Mouse (Mus musculus): ENCODE results near the gene Cdk5rap3. TPM values are rescaled to one million over a fixed set of nuclear protein-coding genes. Genes with fewer than 3 reads are reported as not detected.

Cdk5rap3 gene
- polyA plus RNA-seq, 1 experiment from 2014 or later = 50.9 TPM

DNA sequence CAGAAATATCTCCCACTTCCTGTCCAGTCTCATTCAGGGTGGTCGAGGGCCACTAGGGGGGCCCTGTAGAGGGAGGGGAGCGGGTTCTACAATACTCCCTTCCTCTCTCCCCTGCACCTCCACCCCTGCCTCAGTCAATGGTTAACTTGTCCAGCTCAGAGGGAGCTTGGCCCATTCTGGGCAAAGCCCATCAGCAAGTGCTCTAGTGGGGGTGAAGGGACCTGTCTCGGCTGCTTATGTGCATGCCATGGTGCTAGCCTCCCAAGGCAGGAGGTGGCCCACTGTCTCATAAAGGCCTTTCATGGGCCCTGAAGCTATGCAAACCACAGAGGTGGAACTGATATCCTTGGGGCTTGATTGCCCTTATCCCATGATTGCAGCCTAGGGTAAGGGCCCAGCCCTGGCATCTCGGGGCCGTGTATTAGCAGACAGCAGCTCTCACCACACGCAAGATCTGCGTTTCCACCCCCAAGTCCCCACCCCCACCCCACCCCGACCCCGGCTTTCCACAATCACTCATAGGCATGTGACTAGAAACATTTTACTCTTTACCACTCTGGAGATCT lies 13.6 kb upstream of the Cdk5rap3 start:
- H3K9ac ChIP-seq (ENCODE audit: low read length) = no peak overlapping the region
- H3K4me2 ChIP-seq (ENCODE audit: low read length) = no peak overlapping the region
- ATAC-seq (ENCODE audit: insufficient number of reproducible peaks, insufficient read depth, low FRiP score, low read depth) = no peak
- WGBS = 62% methylated on average over 9 of the region's 9 CpGs
- H3K4me1 ChIP-seq (ENCODE audit: control insufficient read depth in 2 of 2, insufficient read depth in 2 of 2, low read length in 2 of 2) = peaks cover 11 to 12% of the 10 kb centered on the region in 2 experiments
- H3K27me3 ChIP-seq (ENCODE audit: control insufficient read depth, insufficient read depth, low read length) = peaks cover 20% of the 10 kb centered on the region; the same call in 1 of the 2 replicates
- no peak overlapping the region; a peak in 1 of 4 replicates for H3K27ac ChIP-seq (replicated peaks in 1 of 2; ENCODE audit: control insufficient read depth in 1 of 2, insufficient read depth in 1 of 2, low read depth in 2 of 2, low read length in 2 of 2)
- H3K9me3 ChIP-seq (ENCODE audit: control insufficient read depth, low read length) = no peaks in the 10 kb centered on the region
- H3K4me3 ChIP-seq (ENCODE audit: control insufficient read depth in 1 of 2, insufficient read depth in 1 of 2, low read depth in 1 of 2, low read length in 2 of 2) = no peak overlapping the region
- no peaks in the 10 kb centered on the region for H3K36me3 ChIP-seq (ENCODE audit: control insufficient read depth, insufficient read depth, low read length)

DNA sequence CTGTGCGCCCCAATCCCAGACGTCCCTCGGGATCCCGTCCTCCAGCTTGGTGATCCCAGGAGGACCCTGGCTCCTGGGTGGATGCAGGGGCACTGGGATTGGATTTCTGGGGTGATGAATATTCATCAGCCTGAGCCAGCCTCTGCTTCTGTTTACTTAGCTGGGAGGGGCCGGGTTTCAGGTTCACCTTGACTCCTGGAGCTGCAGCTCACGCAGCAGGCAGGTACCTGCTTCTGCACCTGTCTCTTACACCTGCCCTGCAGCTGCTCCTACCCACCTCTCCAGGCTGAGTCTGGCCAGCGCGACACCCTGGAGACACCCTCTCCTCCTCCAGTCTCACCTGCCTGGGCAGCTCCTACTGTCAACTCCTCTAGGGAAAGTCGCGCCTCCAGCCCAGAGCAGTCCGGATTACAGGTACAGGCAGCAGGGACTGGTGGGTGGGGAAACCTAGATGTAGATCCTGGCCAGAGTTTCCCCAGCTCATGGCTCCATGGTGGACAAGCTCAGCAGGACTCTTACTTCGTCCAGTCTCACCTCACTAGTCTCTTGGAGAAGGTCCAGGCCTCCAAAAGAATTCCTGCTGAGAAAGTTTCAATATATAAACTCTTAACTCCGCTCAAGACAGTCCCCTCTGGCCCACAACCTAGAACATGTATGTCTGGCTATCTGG lies 12.9 kb upstream of the Cdk5rap3 start:
- peaks cover 20% of the 10 kb centered on the region; the same call in 1 of the 2 replicates for H3K27me3 ChIP-seq (ENCODE audit: control insufficient read depth, insufficient read depth, low read length)
- H3K36me3 ChIP-seq (ENCODE audit: control insufficient read depth, insufficient read depth, low read length) = no peaks in the 10 kb centered on the region
- no peak overlapping the region for H3K4me2 ChIP-seq (ENCODE audit: low read length)
- no peak overlapping the region for H3K9ac ChIP-seq (ENCODE audit: low read length)
- no peak overlapping the region for H3K4me3 ChIP-seq (ENCODE audit: control insufficient read depth in 1 of 2, insufficient read depth in 1 of 2, low read depth in 1 of 2, low read length in 2 of 2)
- WGBS = 14% methylated on average over 13 of the region's 13 CpGs
- no peak overlapping the region; a peak in 1 of 4 replicates for H3K27ac ChIP-seq (replicated peaks in 1 of 2; ENCODE audit: control insufficient read depth in 1 of 2, insufficient read depth in 1 of 2, low read depth in 2 of 2, low read length in 2 of 2)
- no peak for ATAC-seq (ENCODE audit: insufficient number of reproducible peaks, insufficient read depth, low FRiP score, low read depth)
- peaks cover 5 to 6% of the 10 kb centered on the region in 2 experiments; a peak in 2 of 4 replicates for H3K4me1 ChIP-seq (ENCODE audit: control insufficient read depth in 2 of 2, insufficient read depth in 2 of 2, low read length in 2 of 2)
- no peaks in the 10 kb centered on the region for H3K9me3 ChIP-seq (ENCODE audit: control insufficient read depth, low read length)

DNA sequence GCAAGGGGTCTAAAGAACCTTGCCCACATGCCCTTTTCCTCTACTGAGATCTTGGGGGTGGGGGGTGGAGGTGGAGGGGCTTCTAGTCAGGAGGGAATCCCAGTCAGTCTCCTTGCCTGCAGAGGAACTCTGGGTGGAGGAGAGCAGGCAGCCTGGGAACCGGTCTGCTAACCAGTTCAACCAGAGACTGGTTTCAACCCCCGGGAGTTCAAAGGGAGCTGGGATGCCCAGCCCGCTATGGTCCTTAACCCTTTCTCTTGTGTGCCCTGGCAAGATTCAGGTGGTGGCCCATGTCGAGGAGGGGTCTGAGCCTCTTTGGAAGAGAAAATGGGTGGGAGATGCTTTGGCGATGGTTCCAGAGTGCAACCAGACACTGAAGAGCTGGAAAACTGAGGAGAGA lies 12.4 kb upstream of the Cdk5rap3 start:
- no peak overlapping the region for H3K4me2 ChIP-seq (ENCODE audit: low read length)
- H3K4me1 ChIP-seq (ENCODE audit: control insufficient read depth in 2 of 2, insufficient read depth in 2 of 2, low read length in 2 of 2) = peaks cover under 1 to 5% of the 10 kb centered on the region in 2 experiments; a peak in 2 of 4 replicates
- no peak overlapping the region for H3K27ac ChIP-seq (replicated peaks in 1 of 2; ENCODE audit: control insufficient read depth in 1 of 2, insufficient read depth in 1 of 2, low read depth in 2 of 2, low read length in 2 of 2)
- no peaks in the 10 kb centered on the region for H3K36me3 ChIP-seq (ENCODE audit: control insufficient read depth, insufficient read depth, low read length)
- WGBS = 6% methylated on average over 5 of the region's 5 CpGs
- H3K9ac ChIP-seq (ENCODE audit: low read length) = no peak overlapping the region
- peaks cover 20% of the 10 kb centered on the region; the same call in 1 of the 2 replicates for H3K27me3 ChIP-seq (ENCODE audit: control insufficient read depth, insufficient read depth, low read length)
- no peaks in the 10 kb centered on the region for H3K9me3 ChIP-seq (ENCODE audit: control insufficient read depth, low read length)
- H3K4me3 ChIP-seq (ENCODE audit: control insufficient read depth in 1 of 2, insufficient read depth in 1 of 2, low read depth in 1 of 2, low read length in 2 of 2) = no peak overlapping the region
- ATAC-seq (ENCODE audit: insufficient number of reproducible peaks, insufficient read depth, low FRiP score, low read depth) = no peak

DNA sequence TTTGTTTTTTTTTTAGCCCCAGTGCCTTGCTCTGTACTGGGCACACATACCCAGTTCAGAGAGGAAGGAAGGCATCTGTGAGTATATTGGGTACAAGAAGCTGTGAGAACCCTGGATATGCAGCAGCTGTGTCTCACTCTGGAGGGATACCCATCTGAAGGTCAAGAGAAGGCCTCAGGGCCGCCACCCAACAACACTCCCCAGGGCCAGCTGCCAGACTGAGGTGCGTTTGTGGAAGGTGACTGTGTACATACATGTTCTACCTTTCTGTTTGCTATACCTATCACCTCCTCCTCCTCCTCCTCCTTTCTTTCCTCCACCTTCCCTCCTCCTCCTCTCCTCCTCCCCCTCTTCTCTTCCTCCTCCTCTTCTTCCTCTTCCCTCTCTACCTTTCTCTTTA lies 11.8 kb upstream of the Cdk5rap3 start, which contains the start of gene Prr15l:
Gene Prr15l (plus strand): TSS at position 17 of the 400 bp plus-strand sequence.
- Histone ChIP-seq H3K4me2 (ENCODE audit: low read length) (no peak within 1 kb of the TSS), H3K4me3 (ENCODE audit: control insufficient read depth in 1 of 2, insufficient read depth in 1 of 2, low read depth in 1 of 2, low read length in 2 of 2) (no peak within 1 kb of the TSS), H3K9me3 (ENCODE audit: control insufficient read depth, low read length) (no peaks in the 10 kb centered on the region), H3K27ac (replicated peaks in 1 of 2; ENCODE audit: control insufficient read depth in 1 of 2, insufficient read depth in 1 of 2, low read depth in 2 of 2, low read length in 2 of 2) (no peak within 1 kb of the TSS), H3K36me3 (ENCODE audit: control insufficient read depth, insufficient read depth, low read length) (no peaks in the 10 kb centered on the region), H3K9ac (ENCODE audit: low read length) (no peak within 1 kb of the TSS), H3K4me1 (ENCODE audit: control insufficient read depth in 2 of 2, insufficient read depth in 2 of 2, low read length in 2 of 2) (peaks cover 0 to 5% of the 10 kb centered on the region in 2 experiments; a peak in 1 of 4 replicates), H3K27me3 (ENCODE audit: control insufficient read depth, insufficient read depth, low read length) (peaks cover 20% of the 10 kb centered on the region; the same call in 1 of the 2 replicates)
- 34% methylated on average over 2 of the region's 2 CpGs for WGBS
- no peak for ATAC-seq (ENCODE audit: insufficient number of reproducible peaks, insufficient read depth, low FRiP score, low read depth)

DNA sequence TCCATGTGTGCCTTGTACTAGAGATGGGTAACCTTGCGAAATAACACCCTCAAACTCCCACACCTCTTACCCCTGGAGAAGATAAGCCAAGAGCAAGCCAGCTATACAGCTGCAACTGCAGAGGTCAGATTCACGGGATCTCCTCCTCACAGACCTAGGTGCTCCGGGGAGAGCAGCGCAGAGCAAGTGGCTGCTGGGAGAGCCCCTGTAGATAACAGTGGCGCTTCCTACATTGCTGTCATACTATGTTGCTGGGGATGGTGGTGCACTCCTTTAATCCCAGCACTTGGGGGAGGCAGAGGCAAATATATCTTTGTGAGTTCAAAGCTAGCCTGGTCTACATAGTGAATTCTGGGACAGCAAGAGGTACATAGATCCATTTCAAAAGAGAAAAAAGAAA lies 10.3 kb upstream of the Cdk5rap3 start:
- Histone ChIP-seq H3K27ac (replicated peaks in 1 of 2; ENCODE audit: control insufficient read depth in 1 of 2, insufficient read depth in 1 of 2, low read depth in 2 of 2, low read length in 2 of 2) (no peak overlapping the region), H3K9ac (ENCODE audit: low read length) (no peak overlapping the region), H3K4me1 (ENCODE audit: control insufficient read depth in 2 of 2, insufficient read depth in 2 of 2, low read length in 2 of 2) (peaks cover 0 to 3% of the 10 kb centered on the region in 2 experiments; a peak in 1 of 4 replicates), H3K4me3 (ENCODE audit: control insufficient read depth in 1 of 2, insufficient read depth in 1 of 2, low read depth in 1 of 2, low read length in 2 of 2) (no peak overlapping the region), H3K27me3 (ENCODE audit: control insufficient read depth, insufficient read depth, low read length) (peaks cover 20% of the 10 kb centered on the region; the same call in 1 of the 2 replicates), H3K4me2 (ENCODE audit: low read length) (no peak overlapping the region), H3K36me3 (ENCODE audit: control insufficient read depth, insufficient read depth, low read length) (no peaks in the 10 kb centered on the region), H3K9me3 (ENCODE audit: control insufficient read depth, low read length) (no peaks in the 10 kb centered on the region)
- ATAC-seq (ENCODE audit: insufficient number of reproducible peaks, insufficient read depth, low FRiP score, low read depth) = no peak
- WGBS = 60% methylated on average over 5 of the region's 5 CpGs

DNA sequence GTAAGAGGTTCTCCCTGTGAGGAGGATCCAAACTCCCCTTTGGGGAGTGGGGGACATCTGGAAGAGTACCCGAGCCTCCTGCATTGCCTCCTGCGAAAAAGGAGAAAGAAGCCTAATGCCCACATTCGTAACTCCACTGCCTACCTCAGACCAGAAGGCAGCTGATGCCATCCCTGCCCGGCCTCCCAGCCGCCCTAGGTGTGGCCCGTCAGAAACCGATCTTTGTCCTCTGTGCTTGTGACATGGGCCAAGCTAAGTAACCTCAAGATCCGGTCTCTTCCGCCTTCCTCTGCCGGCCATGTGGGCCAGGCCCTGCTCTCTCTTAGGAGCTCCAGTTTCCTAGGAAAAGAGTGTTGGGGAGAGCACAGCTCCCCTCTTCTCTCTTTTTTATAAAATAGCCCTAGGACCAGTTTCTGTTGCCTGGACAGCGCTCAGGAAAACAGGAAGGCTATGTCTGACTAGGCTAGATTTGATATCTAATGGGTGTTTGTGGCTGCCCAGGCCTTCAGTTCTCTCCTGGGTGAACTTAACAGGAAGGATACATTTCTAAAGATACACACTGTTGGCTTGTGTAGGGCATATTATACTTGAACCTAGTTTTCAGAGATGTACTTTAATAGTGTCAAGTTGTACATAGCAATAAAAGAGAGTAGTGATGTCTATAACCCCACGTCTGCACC lies 9.3 kb upstream of the Cdk5rap3 start:
- Histone ChIP-seq H3K4me2 (ENCODE audit: low read length) (no peak overlapping the region), H3K9ac (ENCODE audit: low read length) (no peak overlapping the region), H3K27me3 (ENCODE audit: control insufficient read depth, insufficient read depth, low read length) (peaks cover 20% of the 10 kb centered on the region; the same call in 1 of the 2 replicates), H3K4me3 (ENCODE audit: control insufficient read depth in 1 of 2, insufficient read depth in 1 of 2, low read depth in 1 of 2, low read length in 2 of 2) (no peak overlapping the region), H3K27ac (replicated peaks in 1 of 2; ENCODE audit: control insufficient read depth in 1 of 2, insufficient read depth in 1 of 2, low read depth in 2 of 2, low read length in 2 of 2) (no peak overlapping the region), H3K36me3 (ENCODE audit: control insufficient read depth, insufficient read depth, low read length) (no peaks in the 10 kb centered on the region), H3K9me3 (ENCODE audit: control insufficient read depth, low read length) (no peaks in the 10 kb centered on the region), H3K4me1 (ENCODE audit: control insufficient read depth in 2 of 2, insufficient read depth in 2 of 2, low read length in 2 of 2) (0 out of 4 replicates have a peak, but pooled peaks cover 0 to 2% of the 10 kb centered on the region in 2 experiments)
- WGBS = 89% methylated on average over 12 of the region's 12 CpGs
- no peak for ATAC-seq (ENCODE audit: insufficient number of reproducible peaks, insufficient read depth, low FRiP score, low read depth)

DNA sequence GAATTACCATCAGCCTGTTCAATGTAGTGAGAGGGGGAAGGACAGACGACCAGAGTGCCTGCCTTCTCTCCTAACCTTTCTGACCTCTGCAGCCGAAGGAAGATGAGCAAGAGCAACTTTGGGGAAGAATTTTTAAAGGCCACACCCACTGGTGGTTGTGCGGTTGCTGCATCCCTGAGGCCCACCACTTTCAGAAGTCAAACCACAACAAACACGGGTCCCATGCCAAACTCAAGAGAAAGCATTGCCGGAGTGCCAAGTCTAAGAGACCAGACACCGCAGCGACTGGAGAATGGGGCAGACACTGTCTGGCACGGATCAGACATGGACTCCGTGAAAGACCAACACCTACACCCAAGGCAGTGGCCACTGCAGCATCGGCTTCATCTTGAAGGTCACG lies 8.6 kb upstream of the Cdk5rap3 start:
- Histone ChIP-seq H3K4me1 (ENCODE audit: control insufficient read depth in 2 of 2, insufficient read depth in 2 of 2, low read length in 2 of 2) (0 out of 4 replicates have a peak, but pooled peaks cover 0 to 1% of the 10 kb centered on the region in 2 experiments), H3K36me3 (ENCODE audit: control insufficient read depth, insufficient read depth, low read length) (no peaks in the 10 kb centered on the region), H3K4me2 (ENCODE audit: low read length) (no peak overlapping the region), H3K4me3 (ENCODE audit: control insufficient read depth in 1 of 2, insufficient read depth in 1 of 2, low read depth in 1 of 2, low read length in 2 of 2) (no peak overlapping the region), H3K27me3 (ENCODE audit: control insufficient read depth, insufficient read depth, low read length) (peaks cover 17% of the 10 kb centered on the region; the same call in 1 of the 2 replicates), H3K27ac (replicated peaks in 1 of 2; ENCODE audit: control insufficient read depth in 1 of 2, insufficient read depth in 1 of 2, low read depth in 2 of 2, low read length in 2 of 2) (no peak overlapping the region), H3K9ac (ENCODE audit: low read length) (no peak overlapping the region), H3K9me3 (ENCODE audit: control insufficient read depth, low read length) (no peaks in the 10 kb centered on the region)
- WGBS = 76% methylated on average over 11 of the region's 11 CpGs
- ATAC-seq (ENCODE audit: insufficient number of reproducible peaks, insufficient read depth, low FRiP score, low read depth) = no peak

All from heart, embryonic 14.5 days (tissue).